Mouse (Mus musculus) thymus, postnatal 4 days (tissue): ENCODE data around the gene Usp29.
A peak's percentile ranks its signal among the peaks of the same experiment; 100 is the strongest.
"Not testable (repeated sequence)": the region's sequence is repeated elsewhere in the genome, so short reads cannot be mapped to it uniquely, and the experiment has no call there.

Experiments
- DNase-seq: peaks from one replicate; pipeline ENCODE4 v3.0.0; 2021

The Usp29 gene

DNA sequence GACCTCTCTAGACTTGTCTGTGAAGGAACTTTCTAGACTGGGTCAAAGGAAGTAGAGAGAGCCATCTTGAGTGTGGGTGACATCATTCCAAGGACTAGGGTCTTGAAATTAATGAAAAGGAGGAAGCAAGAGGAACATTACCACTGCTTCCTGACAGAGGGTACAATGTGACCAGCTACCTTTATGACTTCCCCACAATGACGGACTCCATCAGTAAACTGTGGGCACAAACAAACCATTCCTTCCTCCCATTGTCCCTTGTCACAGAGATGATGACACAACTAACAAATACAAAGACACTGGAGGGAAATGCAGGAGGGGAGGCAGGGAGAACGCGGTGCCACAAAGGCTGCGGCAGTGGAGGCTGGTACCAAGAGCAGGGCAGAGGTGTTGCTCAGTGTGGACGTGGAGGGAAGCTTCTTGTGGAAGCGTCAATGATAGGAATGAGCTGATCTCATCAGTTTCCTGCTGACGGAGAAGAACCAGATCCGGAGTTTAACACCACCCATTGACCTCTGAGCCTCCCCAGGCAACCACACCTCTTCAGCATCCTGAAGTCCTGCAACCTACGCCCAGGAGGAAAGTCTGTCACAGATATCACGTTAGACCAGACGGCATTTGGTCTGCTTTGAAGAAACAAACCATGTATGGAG is 149.3 kb downstream of the Usp29 start:
- DNase-seq = no peak

DNA sequence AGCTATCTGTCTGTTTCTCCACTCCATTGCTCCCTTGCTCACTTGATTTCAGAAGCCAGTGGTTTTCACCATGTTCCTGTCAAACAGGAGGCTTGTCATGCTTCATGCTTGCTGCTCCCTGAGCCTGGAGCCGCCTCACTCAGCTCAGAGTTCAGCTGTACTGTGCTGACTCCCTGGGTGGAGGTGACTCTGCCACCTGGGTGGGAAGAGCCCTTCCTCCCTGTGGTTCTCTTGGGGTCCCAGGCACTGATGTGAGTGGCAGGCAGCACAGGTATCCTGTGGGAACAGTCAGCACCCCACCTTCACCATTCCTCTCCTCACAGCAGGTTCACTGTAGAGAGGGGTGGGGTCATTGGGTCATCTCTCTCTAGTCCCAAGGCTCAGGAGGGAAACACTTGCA is 150.5 kb downstream of the Usp29 start:
- DNase-seq = not testable (repeated sequence)

DNA sequence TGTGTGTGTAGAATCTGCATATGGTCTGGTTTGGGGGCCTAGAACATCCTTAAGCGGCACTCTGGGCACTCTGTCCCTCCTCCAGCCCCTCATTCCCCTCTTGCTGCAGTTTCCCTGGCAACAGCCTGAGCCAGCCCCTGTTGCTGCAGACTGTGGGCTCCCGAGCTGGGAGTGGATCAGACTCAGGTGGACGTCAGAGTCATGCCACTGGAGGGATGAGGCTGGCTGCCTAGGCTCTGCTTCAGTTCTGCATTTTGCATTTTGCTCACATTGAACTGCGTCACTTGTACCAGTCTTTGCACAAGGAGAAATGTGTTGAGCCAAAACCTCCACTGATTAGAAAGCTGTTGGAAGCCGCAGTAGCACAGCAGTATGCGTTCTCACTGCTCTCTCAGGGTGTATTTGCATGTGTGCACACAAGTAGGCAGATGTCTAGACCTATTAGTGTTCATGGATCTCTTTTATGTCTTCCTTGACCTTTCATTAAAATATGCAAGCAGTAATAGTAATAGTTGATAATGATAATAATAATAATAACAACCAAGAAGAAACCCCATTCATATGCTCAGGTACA is 151.2 kb downstream of the Usp29 start:
- DNase-seq = no peak

DNA sequence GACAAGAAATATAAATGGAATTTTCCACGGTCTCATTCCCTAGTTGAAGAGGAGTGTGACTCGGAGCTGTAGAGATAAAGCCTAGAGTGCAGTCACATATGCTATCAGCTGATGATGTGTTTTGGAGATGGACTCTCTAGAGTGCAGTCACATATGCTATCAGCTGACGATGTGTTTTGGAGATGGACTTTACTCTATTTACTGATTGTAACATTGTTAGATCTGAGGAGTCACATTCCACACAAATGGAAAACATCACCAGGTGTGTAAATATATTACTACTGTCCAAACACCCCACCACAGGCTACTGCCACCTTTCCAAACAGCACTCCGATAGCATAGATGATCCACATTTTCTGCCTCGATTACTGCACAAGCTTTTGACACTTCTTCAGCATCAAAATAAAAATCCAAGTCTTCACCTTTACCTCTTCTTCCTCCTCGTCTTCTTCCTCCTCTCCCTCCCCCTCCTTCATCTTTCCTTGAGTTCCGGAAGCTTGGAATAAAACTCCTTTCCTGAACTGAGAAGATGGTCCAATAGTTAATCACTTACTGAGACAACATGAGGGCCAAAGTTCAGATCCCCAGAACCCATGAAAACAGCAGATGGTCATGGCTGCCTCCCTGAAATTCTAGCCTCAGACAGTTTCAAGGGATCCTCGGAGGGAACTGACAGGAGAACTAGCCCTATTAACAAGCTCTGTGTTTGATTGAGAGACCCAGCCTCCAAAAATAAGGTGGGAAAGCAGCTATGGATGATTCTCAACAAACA is 153.2 kb downstream of the Usp29 start:
- no peak for DNase-seq

DNA sequence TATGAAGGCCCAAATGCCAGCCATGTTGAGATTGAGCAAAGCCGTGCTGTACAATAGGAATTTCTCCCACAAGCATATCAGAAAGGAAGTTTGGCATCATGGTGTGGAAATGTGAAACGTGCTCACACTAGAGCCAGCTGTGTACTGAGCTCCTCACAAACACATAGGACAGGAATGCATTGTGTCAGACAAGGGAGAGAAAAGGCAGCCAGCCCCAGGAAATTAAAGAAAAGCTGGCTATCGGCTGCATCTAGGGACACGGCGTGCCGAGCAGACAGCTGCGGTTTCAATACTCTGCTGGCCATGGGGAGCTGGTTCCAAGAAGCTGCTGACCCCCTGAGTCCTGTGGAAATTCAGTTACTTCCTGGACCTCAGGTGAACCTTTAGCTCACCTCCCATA is 155.0 kb downstream of the Usp29 start:
- DNase-seq = no peak

DNA sequence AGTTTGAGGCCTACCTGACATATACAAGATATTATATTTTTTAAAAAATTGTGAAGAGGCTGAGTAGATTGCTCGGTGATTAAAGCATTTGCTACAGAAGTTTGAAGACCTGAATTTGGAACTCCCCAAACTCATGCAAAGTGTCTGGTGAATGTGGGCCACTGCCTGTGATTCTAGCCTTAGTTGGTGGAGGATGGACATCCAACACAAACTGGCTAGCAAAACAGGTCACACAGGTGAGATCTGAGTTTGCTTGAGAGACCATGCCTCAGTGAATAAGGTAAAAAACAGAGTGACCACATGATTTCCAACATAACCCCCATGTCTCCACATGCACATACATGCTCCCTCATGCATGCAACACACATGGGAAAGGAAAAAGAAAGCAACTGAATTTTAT is 156.5 kb downstream of the Usp29 start:
- no peak for DNase-seq

DNA sequence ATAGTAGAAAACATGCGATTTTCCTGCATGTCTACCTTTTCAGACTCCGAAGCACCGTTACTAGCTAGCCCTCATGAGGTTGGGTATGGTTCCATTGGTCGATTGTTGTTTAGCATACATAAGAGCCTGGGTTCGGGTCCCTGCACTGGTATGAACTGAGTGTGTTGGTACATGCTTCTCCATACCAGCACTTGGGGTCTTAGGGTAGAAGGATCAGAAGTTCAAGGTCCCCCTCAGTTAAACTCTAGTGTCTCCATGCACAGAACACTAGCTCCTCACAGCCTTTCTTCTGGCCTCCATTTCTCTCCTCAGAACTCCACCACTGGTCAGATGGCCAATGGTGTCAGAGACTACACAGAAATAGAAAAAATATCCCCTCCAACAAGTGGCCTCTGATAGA is 159.5 kb downstream of the Usp29 start:
- no peak for DNase-seq

DNA sequence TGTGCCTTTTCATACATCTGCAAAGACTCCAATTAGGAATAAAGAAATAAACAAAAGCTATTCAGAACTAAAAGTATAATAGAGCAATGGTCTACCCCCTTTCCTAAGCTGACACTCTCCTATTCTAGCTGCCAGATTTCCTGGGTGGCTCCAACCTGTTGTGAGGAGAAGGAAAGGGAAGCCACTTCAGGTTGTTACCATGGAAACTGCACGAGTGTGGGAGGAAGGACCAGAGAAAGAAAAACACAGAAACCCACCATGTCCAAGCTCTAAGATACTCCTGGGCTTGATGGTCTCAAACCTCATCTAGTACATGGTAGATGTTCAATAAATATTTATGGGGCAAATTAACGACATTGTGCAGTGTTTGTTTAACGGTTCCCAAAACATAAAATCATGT is 160.8 kb downstream of the Usp29 start:
- DNase-seq = no peak

DNA sequence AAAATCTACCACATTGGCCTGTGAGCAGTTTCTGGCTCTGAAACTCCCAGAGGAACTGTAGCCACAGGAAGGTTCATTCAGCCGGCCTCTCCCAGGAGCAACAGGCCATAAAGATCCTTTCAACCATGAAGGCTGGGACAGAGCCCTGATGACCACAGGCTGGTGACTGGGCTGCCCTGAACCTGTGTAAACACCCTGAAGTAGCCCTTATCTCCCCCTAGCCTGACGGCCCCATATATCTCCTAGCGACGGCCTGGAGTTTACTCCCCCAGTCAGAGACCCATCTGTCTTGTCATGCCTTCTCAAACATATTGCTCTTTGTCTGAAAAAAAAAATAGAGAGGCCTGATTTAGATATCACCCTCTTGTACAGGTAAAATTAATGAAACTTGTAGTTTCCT is 166.6 kb downstream of the Usp29 start:
- DNase-seq = not testable (repeated sequence)

DNA sequence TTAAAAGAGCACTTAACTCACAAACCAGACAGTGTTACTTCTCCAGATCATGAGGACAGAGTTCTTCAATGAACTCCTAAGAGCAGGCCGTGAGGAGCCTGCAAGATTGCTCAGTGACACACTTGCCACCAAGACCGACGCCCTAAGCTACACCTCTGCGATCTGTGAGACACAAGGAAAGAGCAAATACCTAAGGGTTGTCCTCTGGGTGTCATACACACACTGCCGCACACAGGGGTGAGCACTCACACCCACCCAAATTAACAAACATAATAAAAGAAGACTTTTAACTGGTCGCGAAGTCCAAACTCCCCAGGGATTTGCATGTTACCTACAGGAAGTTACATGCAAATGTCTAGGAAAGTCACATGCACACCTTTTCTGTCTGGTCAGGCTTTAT is 170.3 kb downstream of the Usp29 start:
- DNase-seq = no peak

DNA sequence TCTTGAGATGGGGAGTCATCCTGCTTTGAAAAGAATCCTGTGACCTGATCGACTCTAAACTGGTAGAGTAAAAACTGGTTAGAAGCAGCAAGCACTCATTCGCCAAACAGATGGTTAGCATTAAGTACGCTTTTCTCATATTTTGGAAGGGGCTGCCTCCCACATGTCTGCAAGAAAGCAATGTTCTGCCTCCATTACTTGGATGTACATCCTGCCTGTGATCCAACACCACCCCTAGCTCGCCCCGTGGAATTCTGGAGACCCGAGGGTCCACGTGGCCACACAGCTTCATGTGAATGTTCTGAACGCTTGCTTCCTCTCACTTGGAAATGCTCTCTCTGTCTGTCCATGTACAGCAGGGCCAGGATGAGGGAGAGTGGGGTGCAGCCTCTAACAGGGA is 173.1 kb downstream of the Usp29 start:
- no peak for DNase-seq

DNA sequence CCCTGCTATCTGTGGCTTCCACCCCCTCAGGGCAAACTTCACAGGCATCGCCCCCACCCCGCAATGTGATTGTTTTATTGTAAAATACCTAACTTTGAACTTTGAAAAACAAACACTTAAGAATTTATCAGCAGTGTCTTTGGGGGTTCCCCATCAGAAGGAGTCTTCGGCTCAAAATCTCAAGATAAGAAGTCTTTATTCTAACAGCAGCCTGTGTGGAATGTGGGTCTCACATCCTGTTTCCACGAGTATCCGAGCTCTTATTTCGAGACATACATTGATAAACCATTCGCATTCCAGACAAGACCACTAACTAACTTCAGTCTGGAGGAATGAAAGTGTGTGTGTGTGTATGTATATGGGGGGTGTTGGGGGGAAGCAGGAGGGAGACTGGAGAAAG is 180.1 kb downstream of the Usp29 start:
- DNase-seq = no peak

DNA sequence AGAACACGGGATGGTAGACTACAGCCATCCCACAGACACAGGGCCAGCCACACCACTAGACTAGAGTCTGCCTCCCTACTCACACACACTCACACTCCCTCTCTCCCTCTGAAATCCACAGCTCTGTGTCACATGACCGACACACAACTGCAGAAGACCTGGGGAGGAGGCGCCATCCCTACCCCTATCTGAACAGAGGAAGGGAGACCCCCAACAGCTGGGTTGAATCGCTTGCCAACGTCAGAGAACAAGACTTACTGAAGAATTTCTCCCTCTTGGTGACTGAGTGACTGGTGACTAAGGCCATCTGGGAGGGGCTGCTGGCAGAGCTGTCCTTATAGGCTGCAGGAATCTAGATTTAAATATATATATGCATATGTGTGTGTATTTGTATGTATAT is 181.4 kb downstream of the Usp29 start:
- no peak for DNase-seq

DNA sequence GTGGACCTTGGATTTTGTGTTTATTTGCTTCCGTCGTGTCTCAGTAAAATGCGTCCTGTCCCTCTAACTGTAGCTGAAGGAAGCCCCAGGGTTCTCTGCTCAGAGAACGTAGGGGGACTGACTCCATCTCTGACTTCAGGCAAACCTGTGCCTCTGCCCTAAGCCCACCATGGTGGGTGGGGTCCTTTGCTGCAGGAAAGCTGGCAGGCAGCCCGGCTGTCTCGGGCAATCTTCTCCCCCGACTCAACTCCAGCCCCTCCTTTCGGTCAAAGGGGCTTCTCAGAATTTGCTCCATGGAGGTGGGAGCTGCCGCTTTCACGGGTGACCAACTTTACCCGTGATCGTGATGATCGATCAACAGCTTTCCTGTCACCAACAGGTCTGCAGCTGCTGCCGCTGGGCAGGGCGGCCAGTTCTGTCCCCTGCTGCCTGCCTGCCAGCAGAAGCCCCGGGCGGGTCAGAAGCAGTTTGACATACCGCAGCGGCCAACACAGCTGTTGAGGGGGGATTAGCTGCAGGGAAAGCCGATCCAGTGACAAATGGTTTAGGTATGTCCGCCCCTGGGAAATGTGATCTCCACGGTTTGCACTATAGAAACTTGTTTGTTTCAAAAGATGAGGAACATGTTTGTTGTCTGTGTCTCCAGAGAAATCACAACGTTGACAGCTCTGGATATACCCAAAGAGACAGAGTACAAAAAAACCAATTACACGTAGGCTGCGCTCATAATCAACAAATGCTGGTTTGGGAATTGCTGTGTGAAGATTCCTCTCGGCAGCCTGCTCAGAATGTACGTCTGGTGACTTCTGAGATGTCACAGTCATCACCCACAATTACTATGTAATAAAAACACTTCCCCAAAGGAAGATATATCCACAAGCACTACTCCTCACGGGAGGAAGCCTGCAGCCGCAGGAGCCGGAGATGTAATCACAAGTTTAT is 183.3 kb downstream of the Usp29 start:
- no peak for DNase-seq

DNA sequence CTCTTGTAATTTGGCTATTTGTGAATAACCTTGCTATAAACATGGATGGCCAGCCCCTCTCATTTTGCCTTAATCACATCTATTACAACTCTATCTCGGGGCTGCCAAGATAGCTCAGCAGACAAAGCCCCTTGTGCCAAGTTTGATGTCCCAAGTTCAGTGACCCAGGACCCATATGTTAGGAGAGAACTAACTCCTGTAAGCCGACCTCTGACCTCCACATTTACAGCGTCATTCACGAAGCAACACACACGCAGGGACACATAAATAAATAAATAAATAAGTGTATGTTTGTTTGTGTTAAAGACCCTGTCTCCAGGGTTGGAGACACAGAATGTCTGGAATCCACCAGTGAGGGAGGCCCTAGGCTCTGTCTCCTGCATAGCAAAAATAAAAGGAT is 186.7 kb downstream of the Usp29 start:
- no peak for DNase-seq

DNA sequence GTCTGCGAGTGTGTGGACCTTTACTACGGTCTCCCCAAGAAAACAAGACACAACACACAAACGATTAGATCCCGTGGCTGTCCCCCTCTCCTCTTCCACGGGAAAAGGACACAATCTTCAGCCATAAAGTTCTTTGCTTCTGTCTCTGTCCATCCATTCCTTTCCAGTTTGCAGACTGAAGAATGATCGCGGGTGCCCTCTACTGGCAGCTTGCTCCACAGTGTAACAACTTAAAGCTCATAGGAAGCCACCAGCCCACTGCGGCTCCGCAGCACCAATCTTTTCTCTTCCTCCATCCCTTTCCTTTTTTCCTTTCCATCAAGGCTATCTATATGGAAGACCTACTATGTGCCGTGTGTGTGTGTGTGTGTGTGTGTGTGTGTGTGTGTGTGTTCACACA is 187.9 kb downstream of the Usp29 start:
- DNase-seq = peak; percentile 74

DNA sequence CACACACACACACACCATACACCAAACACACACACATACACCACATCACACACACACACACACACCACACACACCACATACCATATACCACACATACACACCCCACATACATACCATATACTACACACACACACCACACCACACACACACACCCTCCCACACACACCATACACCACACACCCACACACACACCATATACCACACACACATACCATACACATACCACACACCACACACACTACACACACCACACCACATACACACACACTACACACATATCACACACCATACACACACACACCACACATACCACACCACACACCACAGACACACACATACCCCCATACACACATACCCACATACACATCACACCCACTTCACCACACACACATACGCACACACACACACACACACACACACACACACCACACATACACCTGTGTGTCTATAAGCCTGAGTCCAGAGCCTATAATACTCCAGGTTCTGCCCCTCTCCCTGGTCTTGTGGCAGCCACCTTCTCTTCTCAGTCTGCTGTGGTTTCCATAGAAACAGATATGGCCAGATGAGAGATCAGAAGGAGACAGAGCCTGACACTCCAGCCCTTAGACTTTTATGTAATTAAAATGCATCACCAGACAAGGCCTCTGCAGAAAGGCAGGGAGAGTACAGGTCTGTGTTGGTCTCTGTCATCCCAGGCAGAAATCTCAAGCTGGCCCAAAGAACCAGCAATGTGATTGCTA is 188.9 kb downstream of the Usp29 start:
- no peak for DNase-seq

DNA sequence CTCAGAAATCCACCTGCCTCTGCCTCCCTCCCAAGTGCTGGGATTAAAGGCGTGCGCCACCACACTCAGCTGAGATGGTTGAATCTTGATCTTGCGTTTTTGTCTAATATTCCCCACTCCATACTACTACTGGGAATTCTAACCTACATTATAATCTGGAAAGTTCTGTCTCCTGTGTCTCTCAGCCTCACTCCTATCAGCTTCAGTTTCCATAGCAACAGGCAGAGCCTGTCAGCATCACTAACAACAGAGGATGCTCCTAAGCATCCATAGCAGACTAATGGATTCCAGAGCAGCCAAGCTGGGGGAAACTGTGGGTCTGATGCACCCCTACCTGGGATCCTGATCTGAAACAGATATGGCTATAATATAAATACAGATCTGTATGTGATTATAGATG is 193.1 kb downstream of the Usp29 start:
- DNase-seq = no peak

DNA sequence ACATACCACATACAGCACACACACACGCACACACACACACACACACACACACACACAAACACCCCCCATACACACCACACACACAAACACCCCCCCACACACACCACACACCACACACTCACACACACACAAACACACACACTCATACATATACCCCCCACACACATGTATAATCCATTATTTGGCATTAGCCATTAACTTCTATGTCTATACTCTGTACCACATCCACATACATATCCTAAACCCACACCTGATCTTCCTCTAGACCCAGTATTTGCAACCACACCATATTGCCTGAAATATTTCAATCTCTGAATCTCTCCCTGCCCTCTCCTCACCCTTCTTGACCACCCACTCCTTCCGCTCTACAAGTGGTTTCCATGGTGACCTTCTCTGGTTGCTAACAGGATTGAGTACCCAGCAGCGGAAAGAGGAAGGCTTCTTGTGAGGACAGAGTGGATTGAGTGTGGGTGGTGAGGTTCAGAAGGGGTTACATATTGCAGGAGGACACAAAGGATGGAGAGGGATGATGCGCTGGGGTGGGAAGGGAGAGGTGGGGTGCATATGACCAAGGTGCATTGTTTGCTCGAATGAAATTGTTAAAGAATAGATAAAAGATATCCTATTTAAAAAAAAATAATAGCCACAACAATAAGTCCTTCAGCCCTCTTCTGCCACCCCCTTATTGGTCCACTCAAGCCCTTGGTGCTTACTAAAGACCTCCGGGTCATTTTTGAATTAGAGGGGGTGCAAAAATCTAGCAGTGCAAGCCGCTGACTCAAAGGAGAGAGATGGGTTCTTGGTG is 195.8 kb downstream of the Usp29 start:
- DNase-seq = no peak

DNA sequence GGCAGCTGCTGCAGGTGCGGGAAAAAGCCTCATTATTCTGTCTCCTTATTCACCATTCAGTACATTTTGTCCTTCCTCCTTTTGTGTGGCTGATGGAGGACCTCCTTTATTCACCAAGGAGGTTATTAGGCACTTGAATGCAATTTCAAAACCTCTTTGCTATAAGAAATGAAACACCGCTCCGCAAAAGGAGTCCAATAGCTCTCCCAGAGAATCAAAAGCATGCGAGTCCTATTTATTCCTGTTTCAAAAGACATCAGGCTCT is 196.3 kb downstream of the Usp29 start:
- DNase-seq = no peak

DNA sequence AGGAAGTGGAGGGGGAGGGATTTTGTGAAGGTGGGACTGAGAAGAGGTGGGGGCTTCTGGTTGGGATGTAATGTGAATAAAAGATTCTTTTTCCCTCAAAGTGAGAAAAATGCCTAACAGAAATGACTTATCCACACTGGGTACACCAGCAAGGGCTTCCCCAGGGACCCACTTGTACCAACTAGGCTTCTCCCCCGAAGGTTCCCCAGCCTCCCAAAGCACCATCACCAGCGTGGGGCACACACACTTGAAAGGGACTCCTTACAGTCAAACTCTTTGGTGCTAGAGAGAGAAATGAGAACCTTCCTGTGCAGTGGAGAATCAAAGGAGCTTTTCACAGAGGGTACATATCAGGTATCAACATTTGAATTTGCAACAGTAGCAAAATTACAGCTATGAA is 198.9 kb downstream of the Usp29 start:
- DNase-seq = no peak

DNA sequence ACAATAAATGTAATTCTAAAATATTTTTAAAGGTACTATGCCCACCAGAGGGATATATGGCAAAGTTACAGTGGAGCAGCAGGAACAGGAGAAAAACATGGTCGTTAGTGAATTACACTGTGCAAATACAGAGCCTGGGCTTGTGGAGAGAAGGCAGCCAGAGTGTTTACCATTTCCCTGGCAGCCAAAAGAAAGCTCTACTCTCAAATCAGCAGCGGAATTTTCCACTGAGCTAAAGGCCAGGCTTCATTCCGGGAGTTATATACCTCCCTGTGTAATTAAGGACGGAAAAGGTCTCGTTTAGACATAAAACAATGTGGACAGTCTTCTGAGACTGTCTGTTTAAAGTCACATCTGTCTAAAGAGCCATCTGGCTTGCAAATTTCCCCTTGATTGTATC is 204.4 kb downstream of the Usp29 start:
- no peak for DNase-seq
